Mouse (Mus musculus) megakaryocyte, embryonic 14.5 days (primary cell): ENCODE results near the gene Cd7.

Experiments used
- FLI1 ChIP-seq: IDR thresholded peaks from 2 replicates; pipeline ENCODE4 v1.6.1; 2012; ENCODE audit warnings: low read length, inconsistent platforms, mixed read lengths
- GATA1 ChIP-seq: IDR thresholded peaks from 3 replicates; pipeline ENCODE4 v1.6.1; 2012; ENCODE audit warnings: mixed read lengths, low read length, inconsistent platforms, borderline replicate concordance

- no peak for TF ChIP-seq GATA1
- no peak for TF ChIP-seq FLI1
Observed at GRCm38 (mm10) chr11:121056536-121057236, 17.5 kb upstream of the Cd7 start.
